In the genomic region with DNA sequence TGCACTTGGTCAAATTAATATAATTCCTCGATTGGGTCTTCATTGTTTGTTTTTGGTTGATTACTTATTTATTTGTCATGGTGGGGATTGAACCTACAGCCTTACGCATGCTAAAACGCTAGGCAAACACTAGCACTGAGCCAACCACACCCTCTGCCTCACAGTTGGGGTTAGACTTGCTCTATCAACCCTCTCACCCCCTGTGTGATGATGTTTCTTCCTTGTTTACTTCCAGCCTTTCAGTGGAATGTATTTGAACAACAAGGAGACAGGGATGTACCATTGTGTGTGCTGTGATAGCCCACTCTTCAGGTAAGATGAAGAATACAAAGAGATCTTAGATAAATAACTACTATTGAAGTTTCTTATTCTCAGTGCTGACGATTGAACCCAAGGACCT, we compare ENCODE assay signal across 15 mouse cellular contexts.
"Had no signal": no experiment of that assay in that cellular context is flagged by ENCODE, and none has a peak within 500 bp of the region (broad histone marks: within the 10 kb centered on the region; RNA-seq: fewer than 3 reads in every experiment).

No protein-coding gene starts in this region.

- H3K4me3 ChIP-seq: neural tube, embryonic 13.5 days; neural tube, embryonic 15.5 days; stomach, embryonic 15.5 days had no signal

- H3K27me3 ChIP-seq: neural tube, embryonic 13.5 days; neural tube, embryonic 15.5 days; stomach, embryonic 15.5 days had no signal

- H3K4me1 ChIP-seq: neural tube, embryonic 13.5 days; neural tube, embryonic 15.5 days; stomach, embryonic 15.5 days had no signal

- H3K36me3 ChIP-seq: neural tube, embryonic 13.5 days; neural tube, embryonic 15.5 days; stomach, embryonic 15.5 days had no signal

- DNase-seq: retina, postnatal 1 day; right cerebral cortex, adult 18-20 months; right cerebral cortex, postnatal 14 days; right cerebral cortex, postnatal 25 days; right cerebral cortex, postnatal 4 days; spleen, adult 18-20 months; thymus, adult 18-20 months; thymus, adult 2 months; thymus, postnatal 14 days; thymus, postnatal 25 days; thymus, postnatal 36 days; thymus, postnatal 4 days had no signal

- H3K9me3 ChIP-seq: neural tube, embryonic 13.5 days; neural tube, embryonic 15.5 days; stomach, embryonic 15.5 days had no signal
